ENCODE assay signal across 7 mouse cellular contexts in genomic region chr11:117265981-117266905, GRCm38 (mm10).
DNase-seq lines count a peak whose midpoint lies in the region; ATAC-seq lines count a peak whose summit lies in the region.

No protein-coding gene starts in this region.

- WGBS in embryonic facial prominence, embryonic 12.5 days = under 1% methylated on average over 67 of the region's 69 CpGs
- WGBS in heart, embryonic 11.5 days (ENCODE audit: insufficient replicate concordance) = under 1% methylated on average over 63 of the region's 69 CpGs
- under 1% methylated on average over 57 of the region's 69 CpGs for WGBS in liver, embryonic 13.5 days (ENCODE audit: insufficient replicate concordance)
- WGBS in stomach, embryonic 14.5 days = under 1% methylated on average over 65 of the region's 69 CpGs

- peak overlapping the region; percentile 96 for H3K27ac ChIP-seq in embryonic facial prominence, embryonic 12.5 days
- peak overlapping the region; percentile 89 for H3K27ac ChIP-seq in heart, embryonic 11.5 days (ENCODE audit: low read depth, low read length)
- peak overlapping the region; percentile 53 for H3K27ac ChIP-seq in liver, embryonic 13.5 days
- peak overlapping the region; percentile 88 for H3K27ac ChIP-seq in stomach, embryonic 14.5 days (ENCODE audit: low read length)

- H3K9ac ChIP-seq in embryonic facial prominence, embryonic 12.5 days = peak overlapping the region; percentile 90
- peak overlapping the region; percentile 80 for H3K9ac ChIP-seq in heart, embryonic 11.5 days (ENCODE audit: low read depth, low read length)
- peak overlapping the region; percentile 55 for H3K9ac ChIP-seq in liver, embryonic 13.5 days
- H3K9ac ChIP-seq in stomach, embryonic 14.5 days (replicated peaks; ENCODE audit: low read depth, low read length) = peak overlapping the region; percentile 76

- peaks cover 62% of the 10 kb centered on the region for H3K4me1 ChIP-seq in embryonic facial prominence, embryonic 12.5 days
- peaks cover 51% of the 10 kb centered on the region for H3K4me1 ChIP-seq in heart, embryonic 11.5 days (ENCODE audit: control insufficient read depth, insufficient read depth, low read length)
- peaks cover 57% of the 10 kb centered on the region for H3K4me1 ChIP-seq in liver, embryonic 13.5 days (replicated peaks)
- H3K4me1 ChIP-seq in stomach, embryonic 14.5 days (ENCODE audit: control insufficient read depth, insufficient read depth, low read length) = peaks cover 54% of the 10 kb centered on the region

- H3K4me3 ChIP-seq in embryonic facial prominence, embryonic 12.5 days = peak overlapping the region; percentile 85
- peak overlapping the region; percentile 78 for H3K4me3 ChIP-seq in heart, embryonic 11.5 days (ENCODE audit: low read depth, low read length)
- H3K4me3 ChIP-seq in liver, embryonic 13.5 days (replicated peaks) = peak overlapping the region; percentile 57
- H3K4me3 ChIP-seq in stomach, embryonic 14.5 days (ENCODE audit: low read depth, low read length) = peak overlapping the region; percentile 73

- peak; percentile 92 for DNase-seq in kidney, adult 9 months
- DNase-seq in liver, embryonic 13.5 days = peak; percentile 32
- DNase-seq in natural killer cell, adult 2 months (ENCODE audit: low spot score in 2 of 2) = peak; percentile 72 to 80

- no peaks in the 10 kb centered on the region for H3K27me3 ChIP-seq in embryonic facial prominence, embryonic 12.5 days
- H3K27me3 ChIP-seq in heart, embryonic 11.5 days (ENCODE audit: control insufficient read depth, insufficient read depth, low read length) = no peaks in the 10 kb centered on the region
- peaks cover 32% of the 10 kb centered on the region for H3K27me3 ChIP-seq in liver, embryonic 13.5 days
- H3K27me3 ChIP-seq in stomach, embryonic 14.5 days (ENCODE audit: control insufficient read depth, insufficient read depth, low read length) = no peaks in the 10 kb centered on the region

- no peaks in the 10 kb centered on the region for H3K36me3 ChIP-seq in embryonic facial prominence, embryonic 12.5 days
- no peaks in the 10 kb centered on the region for H3K36me3 ChIP-seq in heart, embryonic 11.5 days (ENCODE audit: control insufficient read depth, insufficient read depth, low read length)
- H3K36me3 ChIP-seq in liver, embryonic 13.5 days = no peaks in the 10 kb centered on the region
- H3K36me3 ChIP-seq in stomach, embryonic 14.5 days (ENCODE audit: control insufficient read depth, insufficient read depth, low read length) = no peaks in the 10 kb centered on the region

- peak overlapping the region; percentile 72 for H3K4me2 ChIP-seq in embryonic facial prominence, embryonic 12.5 days (replicated peaks)
- H3K4me2 ChIP-seq in heart, embryonic 11.5 days = peak overlapping the region; percentile 90
- peak overlapping the region; percentile 66 for H3K4me2 ChIP-seq in liver, embryonic 13.5 days
- H3K4me2 ChIP-seq in stomach, embryonic 14.5 days (replicated peaks; ENCODE audit: low read depth, low read length) = peak overlapping the region; percentile 79

- ATAC-seq in activated CD4-positive, CD25-positive, alpha-beta regulatory T cell, adult 4 months = peak; percentile 83
- ATAC-seq in embryonic facial prominence, embryonic 12.5 days (ENCODE audit: insufficient number of reproducible peaks, insufficient read depth, low FRiP score, low TSS enrichment) = peak; percentile 88
- peak; percentile 79 for ATAC-seq in heart, embryonic 11.5 days (replicated peaks; ENCODE audit: insufficient number of reproducible peaks, low FRiP score, low TSS enrichment)
- ATAC-seq in liver, embryonic 13.5 days (ENCODE audit: low read depth) = peak; percentile 62
- ATAC-seq in stomach, embryonic 14.5 days (ENCODE audit: insufficient number of reproducible peaks, insufficient read depth, low FRiP score, low read depth) = peak; percentile 87

- H3K9me3 ChIP-seq in embryonic facial prominence, embryonic 12.5 days = no peaks in the 10 kb centered on the region
- H3K9me3 ChIP-seq in heart, embryonic 11.5 days (replicated peaks; ENCODE audit: control insufficient read depth, low read length) = no peaks in the 10 kb centered on the region
- H3K9me3 ChIP-seq in liver, embryonic 13.5 days (replicated peaks) = no peaks in the 10 kb centered on the region
- no peaks in the 10 kb centered on the region for H3K9me3 ChIP-seq in stomach, embryonic 14.5 days (ENCODE audit: control insufficient read depth, low read depth, low read length)

Comparison
In these comparisons a context has a peak if more than half of its experiments do, and no peak if none do; other contexts are left out.
1. Peak in every context shown above with its lines: DNase-seq, ATAC-seq, H3K4me3 ChIP-seq and H3K27ac ChIP-seq.
2. DNase-seq: peak in every context shown above with its lines; median percentile 92 in kidney, adult 9 months; 76 in natural killer cell, adult 2 months; 32 in liver, embryonic 13.5 days.